Mouse (Mus musculus) gastrocnemius, postnatal 4 days (tissue): Measurements from ENCODE around the gene Enoph1. TPM values are rescaled to one million over a fixed set of nuclear protein-coding genes. Genes with fewer than 3 reads are reported as not detected.

Experiments used
- DNase-seq, 2 experiments: peaks; one replicate each; pipeline ENCODE4 v3.0.0; 2021 to 2022; ENCODE audit warnings: low spot score in 2 of 2, mixed read lengths in 2 of 2
- total RNA-seq, 2 experiments: library from RNA; stranded (reverse); gene quantifications; 2 replicates each; pipeline ENCODE4 v1.2.3; 2021

Gene Enoph1
- total RNA-seq, 2 experiments from 2014 or later: 13.9 to 14.7 TPM

- DNase-seq: peak; percentile 96 to 99
Measured at GRCm38 (mm10) chr5:100038714-100039601, 827 bp upstream of the Enoph1 start.

GRCm38 (mm10) chr5:100040281-100040784, 548 bp downstream of the Enoph1 start:
- no peak for DNase-seq

GRCm38 (mm10) chr5:100041272-100041671, 1.5 kb downstream of the Enoph1 start:
- DNase-seq: no peak

GRCm38 (mm10) chr5:100042467-100042866, 2.7 kb downstream of the Enoph1 start:
- no peak for DNase-seq

- DNase-seq: no peak
Measured at GRCm38 (mm10) chr5:100043361-100043760, 3.6 kb downstream of the Enoph1 start.

GRCm38 (mm10) chr5:100044030-100044429, 4.2 kb downstream of the Enoph1 start:
- no peak for DNase-seq

GRCm38 (mm10) chr5:100044621-100045020, 4.8 kb downstream of the Enoph1 start:
- no peak for DNase-seq

GRCm38 (mm10) chr5:100046096-100046495, 6.3 kb downstream of the Enoph1 start:
- no peak for DNase-seq

GRCm38 (mm10) chr5:100047143-100047640, 7.4 kb downstream of the Enoph1 start:
- DNase-seq: no peak

GRCm38 (mm10) chr5:100047871-100048270, 8.1 kb downstream of the Enoph1 start:
- no peak for DNase-seq

GRCm38 (mm10) chr5:100049904-100050303, 10.1 kb downstream of the Enoph1 start:
- DNase-seq: no peak

- no peak for DNase-seq
Measured at GRCm38 (mm10) chr5:100052728-100053127, 12.9 kb downstream of the Enoph1 start.

GRCm38 (mm10) chr5:100054807-100055547, 15.2 kb downstream of the Enoph1 start:
- DNase-seq: no peak

- DNase-seq: no peak
Measured at GRCm38 (mm10) chr5:100055866-100056369, 16.1 kb downstream of the Enoph1 start.

- no peak for DNase-seq
Measured at GRCm38 (mm10) chr5:100057461-100058209, 17.9 kb downstream of the Enoph1 start.

GRCm38 (mm10) chr5:100058729-100059128, 18.9 kb downstream of the Enoph1 start:
- DNase-seq: no peak

GRCm38 (mm10) chr5:100059326-100059725, 19.5 kb downstream of the Enoph1 start:
- no peak for DNase-seq

GRCm38 (mm10) chr5:100060876-100061275, 21.1 kb downstream of the Enoph1 start:
- no peak for DNase-seq

GRCm38 (mm10) chr5:100067579-100067978, 27.8 kb downstream of the Enoph1 start:
- no peak for DNase-seq

- no peak for DNase-seq
Measured at GRCm38 (mm10) chr5:100069526-100069925, 29.7 kb downstream of the Enoph1 start.

- peak; percentile 70 to 76 for DNase-seq
Measured at GRCm38 (mm10) chr5:100070255-100070654, 30.5 kb downstream of the Enoph1 start.
